Mouse (Mus musculus) megakaryocyte progenitor cell, adult 5-6 weeks (primary cell): ENCODE results near the gene Tmem128. TPM values are rescaled to one million over a fixed set of nuclear protein-coding genes. Genes with fewer than 3 reads are reported as not detected.

Experiments
- ATAC-seq: replicated peaks from 2 replicates; pipeline ENCODE4 v1.8.0; 2016; ENCODE audit warnings: mild to moderate bottlenecking, moderate TSS enrichment, inconsistent platforms; ENCODE audit not compliant: poor library complexity
- total RNA-seq, 2 experiments: library from RNA; stranded (forward) in 1 of 2; stranded (reverse) in 1 of 2; fragments of 157-497, 149-512 nt in 1 of 2; fragments of 200-1000 nt in 1 of 2; gene quantifications; 2 replicates each; pipeline versions ENCODE4 v1.2.3 to v1.2.4; 2015 to 2017

The Tmem128 gene
- 53.2 and 68.8 TPM in 2 replicates for total RNA-seq (2015)
- 17.0 and 19.1 TPM in 2 replicates for total RNA-seq (2017)

DNA sequence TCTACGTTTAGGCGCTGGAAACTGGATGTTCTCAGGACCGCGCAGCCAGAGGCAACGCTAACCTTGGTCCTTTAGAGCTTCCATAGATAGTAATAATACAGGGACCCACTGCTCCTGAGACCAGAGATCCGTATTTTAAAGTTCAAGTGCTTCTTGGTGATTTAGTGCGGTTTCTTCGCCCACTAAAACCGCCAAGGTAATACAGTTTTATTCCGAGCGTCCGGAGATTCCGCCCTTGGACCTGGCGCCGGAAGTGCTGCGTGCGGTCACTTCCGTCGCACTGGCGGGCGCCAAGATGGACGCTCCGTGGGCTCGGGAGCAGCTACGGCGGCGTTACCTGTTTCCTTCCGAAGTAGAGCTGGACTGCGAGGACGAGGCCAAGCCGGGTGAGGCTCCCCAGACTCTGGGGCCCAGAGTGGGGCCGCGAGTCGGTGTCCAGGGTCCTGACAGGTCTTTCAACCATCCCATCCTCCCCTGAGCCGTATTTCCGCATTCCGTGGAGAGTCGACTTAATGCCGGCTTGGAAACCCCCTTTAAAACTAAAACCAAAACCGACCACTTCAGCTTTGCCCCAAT is at the start of gene Tmem128:
Tmem128 (plus strand) TSS at position 79 of the 576 bp plus-strand sequence.
- ATAC-seq, result peak; percentile 91

DNA sequence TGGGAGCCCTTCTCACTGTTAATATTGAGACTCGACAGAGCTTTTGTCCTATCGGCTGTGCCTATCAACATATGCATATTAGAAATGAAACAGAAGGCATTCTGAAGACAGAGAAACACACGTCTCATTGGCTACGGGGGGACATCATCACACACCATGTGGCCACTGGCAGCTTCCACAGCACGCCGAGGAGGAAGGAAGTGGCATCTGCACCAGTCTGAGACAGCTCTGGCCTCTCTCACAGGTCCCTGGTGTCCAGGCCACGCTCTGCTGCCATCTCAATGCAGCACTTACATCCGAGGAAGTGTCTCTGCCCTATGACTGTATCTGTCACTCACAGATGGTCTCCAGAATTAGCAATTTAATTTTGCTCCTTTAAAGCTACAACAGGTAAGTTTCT is 48.3 kb upstream of the Tmem128 start:
- peak; percentile 83 for ATAC-seq

DNA sequence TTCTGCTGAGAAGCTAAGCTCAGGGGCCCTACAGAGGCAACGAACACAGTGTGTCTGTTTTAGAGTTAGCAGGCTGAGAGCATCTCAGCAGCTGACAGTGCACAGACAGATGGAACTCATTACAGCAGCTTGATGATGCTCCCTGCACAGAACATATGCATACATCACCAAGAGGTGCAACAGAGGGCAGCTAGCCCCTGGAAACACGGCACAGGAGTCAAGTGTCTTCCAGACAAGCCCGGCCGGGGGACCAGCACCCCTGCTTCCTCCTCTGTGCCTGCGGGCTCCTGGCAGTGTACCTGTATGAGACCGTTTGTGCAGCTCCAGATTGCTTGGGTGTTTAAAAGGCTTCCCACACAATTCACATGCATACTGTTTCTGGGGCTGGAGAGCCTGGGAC is 47.0 kb upstream of the Tmem128 start:
- no peak for ATAC-seq

DNA sequence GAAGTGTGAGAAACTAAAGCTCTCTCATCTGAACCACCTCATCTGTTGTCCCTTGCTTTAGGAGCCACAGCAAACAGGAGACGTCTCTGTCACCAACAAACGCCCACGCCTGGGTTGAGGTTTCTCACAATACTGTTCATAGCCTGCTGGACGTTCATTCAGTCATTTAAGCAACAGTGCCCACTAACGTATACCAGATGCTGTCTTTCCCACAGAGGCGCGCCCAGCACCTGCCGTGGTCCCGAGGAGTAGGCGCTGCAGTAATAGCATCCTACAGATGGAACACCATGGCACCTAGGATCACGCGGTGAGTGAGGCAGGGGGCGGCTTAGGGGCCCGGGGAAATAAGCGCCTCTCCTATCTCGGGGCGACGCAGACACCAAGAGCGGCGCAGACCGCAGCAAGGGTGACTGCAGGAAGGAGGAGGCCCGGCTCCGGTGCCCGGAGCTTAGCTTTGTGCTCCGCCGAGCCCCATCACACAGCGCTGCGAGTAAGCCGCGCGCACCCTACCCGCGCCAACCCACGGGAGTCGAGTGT is 40.1 kb upstream of the Tmem128 start:
- peak; percentile 49; the same call in 1 of the 2 replicates for ATAC-seq

DNA sequence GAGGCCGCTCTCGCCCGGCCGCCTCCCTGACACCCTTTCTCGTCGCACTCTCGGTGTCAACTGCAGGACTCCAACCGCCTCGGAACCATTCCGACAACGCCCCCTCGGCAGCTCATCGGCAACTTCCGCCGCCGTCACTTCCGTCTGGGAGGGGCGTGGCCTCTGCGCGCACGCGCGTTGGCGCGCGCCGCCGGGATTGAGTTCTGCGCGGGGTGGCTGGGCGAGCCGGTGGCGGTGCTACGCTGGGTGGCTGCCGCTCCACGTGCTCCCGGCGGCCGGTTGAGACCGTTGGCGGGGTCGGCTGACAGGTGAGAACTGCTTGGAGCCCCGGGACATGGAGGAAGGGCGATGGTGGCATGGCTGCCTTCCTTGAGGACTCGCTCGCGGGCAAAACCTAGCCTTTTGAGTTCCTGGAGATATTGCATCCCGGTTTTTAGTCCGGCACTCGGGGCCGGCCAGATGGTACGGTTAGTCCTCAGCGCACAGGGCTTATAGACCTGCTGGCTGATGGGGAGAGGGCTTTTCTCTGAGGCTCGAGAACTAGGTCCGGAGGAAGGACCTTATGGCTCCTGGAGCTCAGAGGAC is 39.6 kb upstream of the Tmem128 start, which contains the start of the genes Zbtb49 and Lyar:
Zbtb49 (minus strand) TSS at position 130 of the 585 bp plus-strand sequence.
Lyar (plus strand) TSS at position 143 of the 585 bp plus-strand sequence.
- peak; percentile 88 for ATAC-seq

DNA sequence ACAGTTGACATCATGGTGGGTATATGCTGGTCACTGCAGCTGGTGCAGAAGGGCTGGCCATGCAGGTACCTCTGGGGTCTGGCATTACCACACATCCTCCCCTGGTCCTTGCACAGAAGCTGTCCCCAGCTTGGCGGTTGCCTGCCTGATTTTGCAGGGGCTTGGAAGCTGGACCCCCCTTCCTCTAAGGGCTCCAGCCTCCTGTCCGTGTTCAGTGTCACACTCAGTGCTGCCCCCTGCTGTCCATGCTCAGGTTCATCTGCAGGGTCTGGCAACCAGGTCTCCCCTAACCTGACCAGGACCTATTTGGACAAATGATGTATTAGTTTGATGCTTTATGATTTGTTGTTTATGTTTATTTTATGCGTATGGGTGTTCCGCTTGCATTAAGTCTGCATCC is 24.6 kb upstream of the Tmem128 start:
- ATAC-seq, result peak; percentile 84

DNA sequence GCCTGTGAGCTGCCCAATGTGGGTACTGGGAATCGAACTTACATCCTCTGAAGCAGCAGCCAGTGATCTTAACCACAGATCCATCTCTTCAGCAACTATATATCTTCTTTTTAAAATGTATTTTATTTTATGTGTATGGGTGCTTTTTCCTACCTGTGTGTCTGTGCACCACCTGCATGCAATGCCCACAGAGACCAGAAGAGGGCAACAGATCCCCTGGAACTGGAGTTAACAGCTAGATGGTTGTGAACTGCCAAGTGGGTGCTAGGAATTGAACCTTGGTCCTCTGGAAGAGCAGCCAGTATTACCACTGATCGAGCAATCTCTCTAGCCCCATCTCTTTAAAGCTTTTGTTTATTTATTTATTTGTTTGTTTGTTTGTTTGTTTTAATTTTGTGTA is 23.4 kb upstream of the Tmem128 start:
- no peak for ATAC-seq

DNA sequence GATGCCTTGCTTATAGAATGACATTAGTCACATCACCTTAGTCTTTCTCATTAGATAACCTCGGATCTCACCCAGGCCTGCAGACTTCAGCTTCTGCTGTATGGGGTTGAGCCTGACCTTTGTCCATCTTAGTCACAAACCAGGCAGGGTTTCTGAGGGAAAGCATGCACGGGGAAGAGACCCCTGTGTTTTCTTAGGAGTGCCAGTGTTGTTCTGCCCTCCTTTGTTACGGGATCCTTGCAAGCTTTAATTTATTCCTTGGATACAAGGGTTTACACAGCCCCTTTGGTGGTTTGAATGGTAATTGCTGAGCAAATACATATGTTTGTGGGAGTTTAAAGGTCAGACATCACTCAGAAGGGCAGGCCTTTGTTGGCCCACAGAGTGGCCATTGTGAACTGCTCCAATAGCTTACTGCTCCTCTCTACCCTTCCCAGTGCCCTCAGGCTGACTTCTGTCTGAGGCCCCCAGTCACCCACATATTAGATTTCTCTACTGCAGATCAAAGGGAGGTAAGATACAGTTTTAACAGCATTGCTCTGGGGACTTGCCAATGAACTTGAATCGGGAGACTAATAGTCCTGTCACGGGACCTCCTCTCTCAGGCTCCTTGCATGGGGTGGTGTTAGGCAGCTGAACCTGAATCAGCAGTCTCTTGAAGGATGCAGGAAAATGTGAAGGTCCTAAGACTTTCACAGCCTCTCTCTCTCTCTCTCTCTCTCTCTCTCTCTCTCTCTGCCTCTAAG is 19.1 kb upstream of the Tmem128 start:
- ATAC-seq, result no peak

DNA sequence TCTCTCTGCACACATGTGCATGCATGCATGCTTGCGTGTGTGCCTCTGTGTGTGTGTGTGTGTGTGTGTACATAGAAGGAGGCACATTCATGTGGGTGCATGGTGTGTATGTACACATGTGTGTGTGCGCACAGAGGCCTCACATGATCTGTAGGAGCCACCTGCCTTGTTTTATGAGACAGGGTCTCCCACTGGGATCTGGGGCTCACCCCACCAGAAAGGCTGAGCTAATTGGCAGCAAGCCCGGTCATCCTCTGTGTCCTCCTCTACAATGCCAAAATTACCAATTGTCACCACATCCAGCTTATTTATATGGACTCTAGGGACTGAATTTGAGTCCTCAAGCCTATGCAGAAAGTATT is 18.5 kb upstream of the Tmem128 start:
- ATAC-seq, result no peak

DNA sequence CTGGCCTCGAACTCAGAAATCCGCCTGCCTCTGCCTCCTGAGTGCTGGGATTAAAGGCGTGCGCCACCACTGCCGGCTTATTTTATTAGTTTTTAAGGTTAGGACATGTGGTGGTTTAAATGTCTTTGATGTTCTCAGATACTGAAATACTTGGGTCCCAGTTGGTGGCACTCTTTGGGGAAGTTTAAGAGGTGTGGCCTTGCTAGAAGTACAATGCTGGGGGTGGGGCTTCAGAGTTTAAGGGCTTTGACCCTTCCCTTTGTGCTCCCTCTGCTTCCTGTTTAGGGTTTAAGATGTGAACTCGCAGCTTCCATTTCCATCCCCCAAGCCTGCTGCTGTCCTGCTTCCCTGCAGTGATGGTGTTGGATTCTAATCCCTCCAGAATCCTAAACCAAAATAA is 18.0 kb upstream of the Tmem128 start:
- no peak for ATAC-seq

DNA sequence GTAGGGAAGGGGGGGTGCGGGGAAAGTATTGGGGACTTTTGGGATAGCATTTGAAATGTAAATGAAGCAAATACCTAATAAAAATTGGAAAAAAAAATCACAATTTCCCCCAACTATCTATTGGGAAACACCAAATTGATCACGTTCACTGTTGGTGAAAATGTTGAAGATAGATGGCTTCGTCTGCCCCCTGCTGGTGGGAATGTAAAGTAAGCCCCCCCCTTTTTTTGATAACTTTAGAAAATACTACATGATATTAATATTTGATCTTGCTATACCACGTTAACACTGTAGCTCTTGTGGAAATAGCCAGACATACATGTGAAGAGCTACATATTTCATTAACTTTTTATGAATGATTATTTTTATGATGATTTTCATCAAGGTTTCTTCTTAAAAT is 4.8 kb upstream of the Tmem128 start:
- ATAC-seq, result peak; percentile 51; the same call in 1 of the 2 replicates

DNA sequence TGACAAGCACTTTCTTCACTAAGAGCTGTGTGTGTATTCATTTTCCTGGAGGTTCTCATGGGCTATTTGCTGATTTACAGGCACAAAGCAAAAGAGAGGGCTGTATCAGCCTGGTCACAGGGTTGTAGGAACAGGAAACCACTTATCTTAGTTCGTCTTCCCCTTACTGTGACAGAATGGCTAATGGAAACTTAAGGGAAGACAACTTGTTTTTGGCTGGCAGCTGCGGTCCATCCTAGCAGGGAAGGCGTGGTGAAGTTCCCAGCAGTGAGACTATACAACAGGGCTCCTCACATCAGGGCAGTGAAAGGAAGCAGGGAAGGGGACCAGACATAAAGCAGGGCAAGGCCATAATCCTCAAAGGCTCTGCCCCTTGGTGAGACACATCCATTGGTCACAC is 4.3 kb upstream of the Tmem128 start:
- peak; percentile 47 for ATAC-seq

DNA sequence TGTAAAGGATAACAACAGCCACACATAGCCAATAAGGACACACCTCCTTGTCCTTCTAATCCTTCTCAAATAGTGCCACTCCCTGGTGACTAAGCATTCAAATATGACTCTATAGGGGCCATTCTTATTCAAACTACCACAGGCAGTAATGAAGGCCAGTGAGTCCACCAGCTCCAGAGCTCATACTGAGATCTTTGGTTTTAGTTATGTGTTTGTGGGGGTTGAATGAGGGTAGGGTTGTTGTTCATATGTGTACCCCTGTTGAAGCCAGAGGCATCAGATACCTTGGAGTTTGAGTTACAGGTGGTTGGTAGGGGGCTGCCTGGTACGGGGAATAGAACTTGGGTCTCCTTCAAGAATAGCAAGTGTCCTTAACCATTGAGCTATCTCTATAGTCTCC is 3.4 kb upstream of the Tmem128 start:
- no peak for ATAC-seq

DNA sequence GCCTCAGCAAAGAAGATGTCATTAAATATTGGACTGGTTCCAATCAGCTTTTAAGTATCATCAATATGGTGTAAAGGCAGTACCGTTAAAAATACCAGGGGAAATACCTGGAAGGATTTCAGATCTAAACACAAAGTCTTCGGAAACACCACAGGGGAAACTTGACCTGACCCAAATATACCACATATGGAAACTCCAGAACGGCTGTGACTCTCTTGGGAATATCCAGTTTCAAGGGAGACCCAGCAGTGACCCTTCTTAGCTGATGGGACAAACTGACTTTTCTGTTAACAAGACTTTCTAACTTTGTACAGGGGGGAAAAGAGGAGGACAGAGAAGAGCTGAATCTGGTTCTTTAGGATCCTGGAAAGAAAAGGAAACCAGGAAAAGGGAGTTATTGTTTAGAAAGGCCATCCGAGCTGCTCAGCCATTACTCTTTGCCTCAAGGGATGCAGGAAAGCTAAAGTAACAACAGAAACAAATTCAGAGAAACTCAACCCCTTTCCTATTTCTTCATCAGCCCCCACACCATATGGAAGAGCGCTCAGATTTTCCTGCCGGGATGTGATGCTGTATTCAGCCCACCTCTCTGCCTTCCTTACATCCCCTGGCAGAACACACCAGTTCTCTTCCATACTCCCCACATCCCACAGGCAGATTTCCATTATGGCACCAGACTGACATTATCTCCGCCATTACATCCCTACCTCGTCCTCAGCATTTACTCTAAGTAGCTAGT is 1.8 kb upstream of the Tmem128 start:
- ATAC-seq, result no peak

DNA sequence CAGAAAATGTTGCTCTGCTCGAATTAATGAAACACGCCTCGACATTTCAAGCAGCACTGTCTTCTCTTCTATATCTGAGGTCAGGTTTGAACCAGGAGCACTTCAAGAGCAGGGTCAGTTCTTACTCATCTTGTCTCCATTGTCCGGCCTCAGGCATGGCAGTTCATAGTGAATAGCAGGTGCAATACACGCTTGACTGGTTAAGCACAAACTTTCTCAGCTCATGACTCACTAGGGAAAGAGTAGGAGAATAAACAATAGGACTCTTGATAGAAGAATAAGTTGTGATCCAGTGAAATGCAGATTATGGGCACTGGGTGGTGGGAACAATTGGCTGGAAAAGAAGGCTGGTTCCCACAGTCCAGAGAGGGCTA is 1.2 kb upstream of the Tmem128 start:
- ATAC-seq, result no peak

DNA sequence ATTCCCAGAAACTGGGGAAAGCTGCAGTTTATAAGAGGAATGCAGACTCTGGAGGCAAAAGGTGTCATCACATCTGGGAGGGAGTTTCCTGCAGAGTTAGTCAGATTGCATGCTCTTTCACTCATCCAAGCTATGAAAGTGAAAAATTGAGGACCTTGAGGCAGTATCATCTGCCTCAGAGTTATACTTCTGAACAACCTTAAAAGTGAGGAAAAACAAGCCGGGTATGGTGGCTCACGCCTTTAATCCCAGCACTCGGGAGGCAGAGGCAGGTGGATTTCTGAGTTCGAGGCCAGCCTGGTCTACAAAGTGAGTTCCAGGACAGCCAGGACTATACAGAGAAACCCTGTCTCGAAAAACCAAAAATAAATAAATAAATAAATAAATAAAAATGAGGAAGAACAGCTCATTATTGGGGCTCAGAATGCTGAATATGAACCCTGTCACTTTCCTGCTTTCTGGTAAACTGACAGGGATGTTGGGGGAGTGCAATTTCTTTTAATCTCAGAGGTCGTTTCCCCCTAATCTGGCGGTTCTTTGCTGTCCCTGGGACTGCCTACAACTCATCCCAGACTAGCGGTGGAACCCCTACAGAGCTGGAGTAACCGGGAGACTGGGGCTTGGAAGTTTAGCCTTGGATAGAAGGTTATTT is 404 bp upstream of the Tmem128 start:
- no peak for ATAC-seq

DNA sequence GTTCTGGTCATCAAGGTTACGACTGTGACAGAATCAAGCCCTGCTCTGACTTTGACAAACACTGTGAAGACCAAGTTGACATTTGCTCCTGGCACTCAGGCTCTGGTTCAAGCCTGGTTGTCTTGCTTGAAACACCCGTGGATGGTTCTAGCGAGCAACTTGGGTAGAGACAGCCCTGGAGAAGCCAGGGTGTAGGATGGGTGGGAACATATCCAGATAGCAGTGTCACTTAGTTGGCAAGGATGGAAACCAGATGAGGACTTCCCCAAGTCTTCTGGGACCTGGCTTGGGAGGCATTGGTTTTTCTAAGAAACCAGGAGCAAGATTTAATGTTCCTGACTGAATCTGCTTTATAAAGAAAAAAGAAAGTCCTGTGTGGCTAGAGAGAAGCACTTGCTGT is 11.0 kb downstream of the Tmem128 start:
- ATAC-seq, result no peak

DNA sequence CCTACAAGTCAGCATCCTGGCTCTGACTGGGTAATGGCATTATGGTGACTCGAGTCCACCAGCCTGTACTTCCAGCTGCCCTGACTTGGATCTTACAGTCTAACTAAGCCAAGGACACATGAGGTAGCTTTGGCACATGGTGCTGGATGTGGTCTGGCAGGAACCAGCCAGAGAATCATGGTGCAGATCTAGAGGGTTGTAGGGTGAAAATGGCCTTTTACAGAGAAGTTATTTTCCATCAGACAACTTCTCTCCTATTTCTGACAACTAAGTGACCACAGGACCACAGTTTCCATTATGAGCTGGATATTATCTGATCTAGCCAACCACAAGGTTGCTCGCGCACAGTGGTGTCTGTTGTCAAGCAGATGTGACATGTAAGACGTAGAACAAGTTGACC is 13.8 kb downstream of the Tmem128 start:
- ATAC-seq, result peak; percentile 46

DNA sequence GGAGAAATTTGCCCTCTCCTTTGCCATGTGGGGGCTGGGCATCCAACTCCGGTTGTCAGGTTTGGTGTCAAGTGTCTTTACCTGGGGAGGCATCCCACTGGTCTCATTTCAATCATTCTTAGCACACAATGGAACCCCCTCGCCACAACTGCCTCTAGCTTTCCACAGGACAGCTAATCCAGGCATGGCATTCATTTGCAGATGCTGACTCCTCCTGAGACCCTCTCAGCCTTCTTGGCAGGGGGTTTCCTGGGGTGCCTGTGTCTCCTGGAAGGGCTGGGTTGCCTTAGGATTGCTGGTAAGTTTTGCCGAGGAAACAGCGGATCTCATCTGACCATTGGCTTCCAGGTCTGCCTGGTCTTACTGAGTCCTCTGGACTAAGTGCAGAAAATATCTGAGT is 15.8 kb downstream of the Tmem128 start, which contains the start of gene Otop1:
Otop1 (plus strand) TSS at position 202 of the 400 bp plus-strand sequence.
- ATAC-seq, result no peak

DNA sequence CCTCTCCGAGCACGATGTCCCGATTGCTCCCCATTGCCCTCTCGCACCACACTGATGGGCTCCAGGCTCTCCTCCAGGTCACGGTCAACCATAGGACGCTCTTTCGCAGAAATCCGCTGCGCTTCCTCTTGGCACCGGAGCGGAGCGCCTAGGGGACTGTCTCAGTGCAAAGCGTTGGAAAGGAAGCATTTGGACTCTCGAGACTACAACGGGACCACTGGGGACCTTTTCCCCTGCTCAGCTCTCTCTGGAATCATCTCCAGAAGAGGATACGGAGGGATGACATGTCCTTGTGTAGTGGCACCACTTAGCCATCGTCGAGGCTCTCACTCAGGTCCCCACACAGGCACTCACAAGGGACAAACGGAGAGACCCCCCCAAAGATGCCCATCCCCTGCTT is 16.5 kb downstream of the Tmem128 start:
- no peak for ATAC-seq
